Mouse (Mus musculus) MEL-GATA-1-ER (cell line): ENCODE results near the gene Exoc3.

Source experiments
- DNase-seq: peaks from one replicate; pipeline ENCODE4 v3.0.0-alpha.2; 2012; ENCODE audit warnings: low read depth; ENCODE audit errors: extremely low read depth

Exoc3 gene

GRCm38 (mm10) chr13:74138906-74139647 lies 69.5 kb downstream of the Exoc3 start:
- no peak for DNase-seq

DNA sequence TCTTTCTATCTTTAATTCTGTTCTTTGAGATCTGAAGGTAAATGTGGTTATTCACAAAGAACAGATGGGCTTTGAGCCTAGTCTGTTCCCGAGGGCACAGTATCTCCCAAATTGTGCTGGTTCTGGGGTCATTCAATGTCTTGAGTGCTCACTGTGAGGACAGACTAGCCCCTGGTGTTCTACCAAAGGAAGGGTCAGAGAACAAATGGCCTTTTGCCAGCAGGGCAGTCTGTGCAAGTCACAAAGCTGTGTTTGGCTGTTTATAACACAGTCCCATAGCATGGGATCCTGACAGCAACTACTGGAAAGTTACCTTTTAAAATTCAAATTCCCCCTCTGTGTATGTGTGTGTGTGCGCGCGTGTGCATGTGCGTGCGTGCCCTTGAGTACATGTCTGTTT lies 78.6 kb downstream of the Exoc3 start:
- no peak for DNase-seq

DNA sequence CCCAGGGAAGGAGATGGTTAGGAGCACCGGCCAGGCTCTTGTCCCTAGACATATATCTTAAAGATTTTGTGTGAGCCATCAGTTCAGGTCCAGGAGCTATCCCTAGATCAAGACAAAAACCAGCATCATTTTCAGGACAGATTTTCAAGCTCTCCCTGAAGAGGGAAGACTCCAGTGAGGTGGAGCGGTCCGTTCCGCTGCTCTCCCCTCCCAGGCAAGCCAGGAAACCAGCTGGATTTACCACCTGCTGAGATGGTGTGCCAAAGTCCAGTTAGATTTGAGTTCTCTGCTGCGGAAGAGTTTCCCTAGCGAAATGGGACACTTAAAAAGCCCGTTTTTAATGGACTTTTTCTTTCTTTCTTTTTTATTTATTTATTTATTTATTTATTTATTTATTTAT lies 81.0 kb downstream of the Exoc3 start:
- no peak for DNase-seq

- DNase-seq: no peak
These were observed 85.9 kb downstream of the Exoc3 start for GRCm38 (mm10) chr13:74122632-74123031.

DNA sequence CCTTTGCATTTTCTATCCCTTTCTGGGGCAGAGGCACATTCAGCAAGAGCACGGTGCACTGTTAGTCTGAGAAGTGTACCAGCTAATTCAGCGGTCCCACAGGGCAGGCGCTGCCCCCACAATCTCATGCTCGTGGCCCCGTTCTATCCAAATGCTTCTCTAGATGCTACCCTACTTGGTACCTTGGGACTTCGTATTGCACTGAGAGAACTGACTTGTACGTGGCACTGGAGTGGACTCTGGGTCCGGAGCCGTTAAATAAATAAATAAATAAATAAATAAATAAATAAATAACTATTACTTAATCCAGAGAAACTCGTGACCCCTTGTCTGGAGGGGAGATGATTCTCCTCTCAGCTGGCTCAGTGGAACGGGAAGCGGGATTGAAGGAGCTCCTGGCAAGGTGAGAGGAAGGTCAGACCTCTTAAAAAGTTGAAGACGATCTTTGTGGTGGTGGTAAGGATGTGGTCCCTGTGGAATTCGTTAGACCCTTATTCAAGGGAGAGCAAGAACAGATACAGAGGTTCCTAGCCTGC lies 86.7 kb downstream of the Exoc3 start:
- no peak for DNase-seq

GRCm38 (mm10) chr13:74121141-74121602 lies 87.4 kb downstream of the Exoc3 start, which contains the start of gene Slc9a3:
Gene Slc9a3, plus strand, starts transcription at chr13:74121457.
- no peak for DNase-seq
